Mouse (Mus musculus) testis, adult 2 months (tissue): ENCODE results near the gene Pmvk. TPM values are rescaled to one million over a fixed set of nuclear protein-coding genes. Genes with fewer than 3 reads are reported as not detected.

Experiments
- H3K27ac ChIP-seq: fragments of 200-500 bp; 2 replicates; pipeline ENCODE4 v1.5.1; 2012; ENCODE audit warnings: low read depth, low read length; ENCODE audit not compliant: control insufficient read depth, insufficient read depth
- H3K27me3 ChIP-seq: fragments of 200-500 bp; 2 replicates; pipeline ENCODE4 v1.6.1; 2012; ENCODE audit warnings: mild to moderate bottlenecking, low read length, moderate library complexity; ENCODE audit not compliant: control insufficient read depth, insufficient read depth
- H3K36me3 ChIP-seq: fragments of 200-500 bp; 2 replicates; pipeline ENCODE4 v1.6.1; 2012; ENCODE audit warnings: mild to moderate bottlenecking, low read length; ENCODE audit not compliant: control insufficient read depth, insufficient read depth
- H3K4me1 ChIP-seq: fragments of 200-500 bp; 2 replicates; pipeline ENCODE4 v1.6.1; 2012; ENCODE audit warnings: low read length; ENCODE audit not compliant: control insufficient read depth, insufficient read depth
- H3K4me3 ChIP-seq: fragments of 200-500 bp; 2 replicates; pipeline ENCODE4 v1.5.1; 2012; ENCODE audit warnings: low read depth, mild to moderate bottlenecking, low read length, moderate library complexity, mixed read lengths; ENCODE audit not compliant: control insufficient read depth
- CTCF ChIP-seq: fragments of 200-500 bp; IDR thresholded peaks from 2 replicates; pipeline ENCODE4 v1.5.1; 2012; ENCODE audit warnings: low read depth, mild to moderate bottlenecking, inconsistent platforms, low read length, moderate library complexity; ENCODE audit not compliant: control insufficient read depth, insufficient read depth, insufficient replicate concordance
- POLR2A ChIP-seq: fragments of 200-500 bp; IDR thresholded peaks from 2 replicates; pipeline ENCODE4 v1.6.1; 2012; ENCODE audit warnings: low read depth, mild to moderate bottlenecking, inconsistent platforms, low read length, moderate library complexity; ENCODE audit not compliant: control insufficient read depth
- polyA plus RNA-seq: library from polyadenylated mRNA; depleted of rRNA; stranded (reverse); fragments of >200 nt; gene quantifications from 2 replicates; pipeline ENCODE4 v1.2.3, GENCODE M21; 2012

The Pmvk gene
- polyA plus RNA-seq, 1 experiment = 23.1 TPM

DNA sequence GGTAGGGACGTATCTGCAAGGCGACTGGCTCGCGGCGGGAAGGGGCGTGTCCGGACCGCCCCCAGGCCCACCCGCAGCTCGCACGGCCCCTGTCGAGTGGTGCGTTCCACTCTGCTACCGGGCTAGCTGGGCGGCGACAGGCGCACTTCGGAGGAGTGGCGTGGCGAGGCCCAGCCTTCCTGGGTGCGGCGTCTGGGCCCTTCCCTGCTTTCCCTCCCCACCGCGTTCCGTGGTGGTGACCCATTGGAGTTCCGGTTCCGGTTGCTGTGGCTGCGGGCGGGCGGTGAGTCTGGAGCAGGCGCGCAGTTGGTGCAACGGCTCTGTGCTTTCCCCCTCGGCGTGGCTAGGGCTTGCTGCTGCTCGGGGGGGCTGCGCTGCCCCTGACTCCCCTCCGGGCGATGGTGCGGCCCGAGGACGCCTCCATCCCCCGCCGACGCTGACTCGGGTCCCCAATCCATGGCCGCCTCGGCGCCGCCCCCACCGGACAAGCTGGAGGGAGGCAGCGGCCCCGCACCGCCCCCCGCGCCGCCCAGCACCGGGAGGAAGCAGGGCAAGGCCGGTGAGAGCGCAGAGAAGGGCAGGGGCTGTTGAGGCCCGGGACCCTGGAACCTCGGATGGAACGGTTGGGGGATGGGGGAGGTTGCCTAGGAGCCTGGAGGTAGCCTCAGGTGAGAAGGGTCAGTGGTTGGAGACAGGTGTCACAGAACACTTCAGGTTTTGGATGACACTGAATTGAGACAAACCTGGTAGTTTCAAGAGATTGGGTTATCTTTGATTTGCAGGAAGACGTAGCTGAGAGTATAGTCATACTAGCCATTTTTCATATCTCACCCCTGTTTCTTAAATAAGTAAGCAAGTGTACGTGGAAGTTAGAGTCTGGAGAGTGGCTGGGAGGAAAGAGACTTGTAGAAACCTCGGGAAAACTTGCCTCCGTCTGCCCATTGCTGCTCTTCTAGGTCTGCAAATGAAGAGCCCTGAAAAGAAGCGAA lies 23.9 kb upstream of the Pmvk start, which contains the start of gene Pygo2:
TSS of gene Pygo2 (plus strand) at position 44 of the 989 bp plus-strand sequence.
- H3K4me3 ChIP-seq = peak within 1 kb of the TSS; percentile 96
- H3K4me1 ChIP-seq = peaks cover 7% of the 10 kb centered on the region
- H3K27me3 ChIP-seq = no peaks in the 10 kb centered on the region
- peak within 1 kb of the TSS; percentile 89 for H3K27ac ChIP-seq
- no peak for TF ChIP-seq CTCF
- peak; percentile 64 for TF ChIP-seq POLR2A
- no peaks in the 10 kb centered on the region; the same call in 1 of the 2 replicates for H3K36me3 ChIP-seq

DNA sequence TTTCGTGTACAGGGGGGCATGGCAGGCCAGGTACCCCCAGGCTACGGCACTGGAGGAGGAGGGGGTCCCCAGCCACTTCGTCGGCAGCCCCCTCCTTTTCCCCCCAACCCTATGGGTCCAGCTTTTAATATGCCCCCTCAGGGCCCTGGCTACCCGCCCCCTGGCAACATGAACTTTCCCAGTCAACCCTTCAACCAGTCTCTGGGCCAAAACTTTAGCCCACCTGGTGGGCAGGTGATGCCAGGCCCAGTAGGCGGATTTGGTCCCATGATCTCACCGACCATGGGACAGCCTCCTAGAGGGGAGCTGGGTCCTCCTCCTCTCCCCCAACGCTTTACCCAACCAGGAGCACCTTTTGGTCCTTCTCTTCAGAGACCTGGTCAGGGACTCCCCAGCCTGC lies 21.7 kb upstream of the Pmvk start:
- Histone ChIP-seq H3K4me3 (no peak overlapping the region; the same call in 1 of the 2 replicates), H3K27me3 (no peaks in the 10 kb centered on the region), H3K4me1 (peaks cover 22% of the 10 kb centered on the region), H3K36me3 (no peaks in the 10 kb centered on the region; the same call in 1 of the 2 replicates), H3K27ac (no peak overlapping the region)
- TF ChIP-seq POLR2A (no peak), CTCF (no peak)

DNA sequence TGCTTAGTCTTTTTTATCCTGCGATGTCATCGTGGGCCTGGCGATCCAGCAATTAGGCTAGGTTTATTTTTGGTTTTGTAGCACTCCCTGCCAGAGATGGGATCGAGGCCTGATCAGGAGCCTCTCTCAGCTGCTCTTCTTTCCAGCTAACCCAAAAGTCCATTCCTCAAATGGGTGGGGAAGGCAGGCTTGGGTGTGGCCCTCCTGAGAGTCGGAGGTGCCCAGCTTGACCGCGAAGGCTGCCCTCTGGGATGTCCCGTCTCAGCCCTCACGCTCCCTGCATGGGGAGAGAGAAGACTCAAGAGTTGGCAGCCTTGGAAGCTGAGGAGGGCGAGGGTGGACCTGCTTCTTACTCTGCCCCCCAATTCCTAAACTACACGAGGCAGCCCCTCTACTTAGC lies 19.8 kb upstream of the Pmvk start:
- no peaks in the 10 kb centered on the region; the same call in 1 of the 2 replicates for H3K36me3 ChIP-seq
- no peaks in the 10 kb centered on the region for H3K27me3 ChIP-seq
- H3K4me1 ChIP-seq = peaks cover 26% of the 10 kb centered on the region
- no peak overlapping the region for H3K4me3 ChIP-seq
- H3K27ac ChIP-seq = no peak overlapping the region
- TF ChIP-seq CTCF (no peak), POLR2A (no peak)

DNA sequence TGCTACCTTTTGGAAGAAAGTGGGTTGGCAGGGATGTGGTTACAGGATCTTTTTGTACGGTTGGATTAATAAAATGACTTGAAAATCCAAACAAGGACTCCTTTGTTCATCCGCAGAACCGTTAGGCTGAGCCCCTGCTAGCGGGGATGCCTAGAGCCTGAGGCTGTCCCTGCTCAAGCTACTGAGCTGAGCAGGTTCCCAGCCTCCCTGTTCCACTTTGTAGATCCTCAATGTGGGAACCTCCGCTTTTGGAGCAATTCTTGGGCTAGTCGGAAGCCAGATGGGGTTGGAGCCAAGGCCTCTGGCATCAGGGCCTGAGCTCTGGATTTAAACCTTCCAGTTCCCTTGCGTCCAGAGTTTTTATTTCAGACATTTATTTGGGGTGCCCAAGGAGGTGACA lies 19.3 kb upstream of the Pmvk start:
- TF ChIP-seq POLR2A (no peak), CTCF (no peak)
- H3K4me1 ChIP-seq = peaks cover 26% of the 10 kb centered on the region
- no peaks in the 10 kb centered on the region; the same call in 1 of the 2 replicates for H3K36me3 ChIP-seq

DNA sequence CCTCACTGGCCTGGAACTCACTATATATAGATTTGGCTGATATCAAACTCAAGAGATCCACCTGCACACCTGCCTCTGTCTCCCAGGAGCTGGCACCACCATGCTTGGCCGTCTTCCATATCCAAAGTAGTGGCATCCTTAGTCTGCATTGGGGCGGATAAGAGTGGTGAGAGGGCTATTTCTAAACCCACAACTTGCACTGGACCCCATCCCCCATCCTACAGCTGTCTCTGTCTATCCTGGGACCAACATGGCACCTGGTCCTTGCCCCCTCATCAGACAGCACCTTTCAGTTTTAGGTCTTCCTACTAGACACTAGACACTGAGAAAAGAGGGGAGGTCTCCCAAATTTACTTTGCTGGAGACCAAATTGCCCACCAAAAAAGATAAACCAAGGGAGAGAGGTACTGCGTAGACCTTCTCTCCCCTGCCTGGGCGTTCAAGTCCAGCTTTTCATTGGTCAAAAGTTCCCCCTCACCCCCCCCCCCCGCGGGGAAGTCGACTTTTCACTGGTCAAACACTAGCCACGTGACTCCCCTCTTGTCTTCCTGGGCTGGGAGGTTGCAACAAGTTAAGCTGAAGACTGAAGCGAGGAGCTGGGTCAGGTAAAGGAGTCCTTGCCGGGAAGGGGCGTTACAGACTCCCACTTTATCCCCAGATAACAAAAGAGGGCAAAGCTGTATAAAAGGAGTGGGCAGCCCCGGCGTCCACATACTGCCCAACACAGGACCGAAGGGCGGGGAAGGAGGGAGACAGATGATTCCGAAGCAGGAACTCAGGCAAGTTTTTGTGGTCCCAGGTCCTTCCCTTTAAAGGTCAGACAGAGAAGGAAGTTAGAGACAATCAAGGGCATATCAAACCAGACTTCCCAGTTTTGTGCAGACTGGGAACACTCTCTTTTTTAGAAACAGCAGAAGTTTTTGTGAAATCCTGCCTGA lies 17.9 kb upstream of the Pmvk start, which contains the start of gene Pbxip1:
TSS of gene Pbxip1 (plus strand) at position 531 of the 938 bp plus-strand sequence.
- H3K27me3 ChIP-seq = no peaks in the 10 kb centered on the region
- no peaks in the 10 kb centered on the region; the same call in 1 of the 2 replicates for H3K36me3 ChIP-seq
- TF ChIP-seq CTCF (no peak), POLR2A (no peak)
- peaks cover 21% of the 10 kb centered on the region for H3K4me1 ChIP-seq
- peak within 1 kb of the TSS; percentile 73 for H3K27ac ChIP-seq
- peak within 1 kb of the TSS; percentile 91 for H3K4me3 ChIP-seq

More for the DNA sequence above, 19.3 kb upstream of the Pmvk start:
- no peak overlapping the region for H3K27ac ChIP-seq
- H3K27me3 ChIP-seq = no peaks in the 10 kb centered on the region
- no peak overlapping the region for H3K4me3 ChIP-seq

DNA sequence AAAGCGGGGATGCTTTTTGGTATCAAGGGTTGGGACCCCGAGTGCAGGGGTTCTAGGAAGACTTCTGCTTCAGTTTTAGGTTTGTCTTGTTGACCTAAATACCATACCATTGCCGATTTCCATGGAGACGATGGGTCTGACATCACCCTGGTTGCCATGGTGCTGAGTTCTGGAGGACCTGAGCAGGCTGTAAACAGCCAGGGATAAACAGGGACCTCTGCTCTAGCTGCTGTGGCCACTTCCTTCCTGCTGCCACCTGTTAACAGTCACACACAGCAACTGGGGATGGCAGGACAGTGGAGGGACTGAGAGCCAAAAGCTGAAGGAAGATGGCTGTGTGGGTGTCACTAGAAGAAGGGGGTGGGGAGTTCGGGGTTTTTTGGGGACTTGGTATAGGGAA lies 17.1 kb upstream of the Pmvk start:
- H3K27me3 ChIP-seq = no peaks in the 10 kb centered on the region
- H3K4me3 ChIP-seq = peak overlapping the region; percentile 91
- TF ChIP-seq CTCF = no peak
- peak; percentile 60; the same call in 1 of the 2 replicates for TF ChIP-seq POLR2A
- no peaks in the 10 kb centered on the region; the same call in 1 of the 2 replicates for H3K36me3 ChIP-seq
- H3K4me1 ChIP-seq = peaks cover 21% of the 10 kb centered on the region
- H3K27ac ChIP-seq = peak overlapping the region; percentile 73

DNA sequence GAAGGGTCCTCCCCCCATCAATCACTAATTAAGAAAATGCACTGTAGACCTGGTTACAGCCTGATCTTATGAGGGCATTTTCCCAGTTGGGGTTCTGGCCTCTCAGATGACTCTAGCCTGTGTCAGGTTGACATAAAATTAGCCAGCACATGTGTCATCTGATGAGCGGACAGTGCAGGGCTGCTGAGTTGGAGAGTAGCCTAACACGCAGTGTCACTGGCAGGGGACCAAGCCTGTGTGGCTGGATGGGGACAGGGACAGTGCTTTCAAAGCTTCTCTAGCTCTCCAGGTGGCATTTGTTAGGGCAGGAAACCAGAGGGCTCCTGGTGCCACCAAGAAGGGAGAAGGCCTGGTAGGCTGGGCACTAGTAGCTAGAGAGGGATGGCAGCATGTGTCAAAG lies 13.7 kb upstream of the Pmvk start:
- no peak overlapping the region for H3K4me3 ChIP-seq
- no peak for TF ChIP-seq CTCF
- TF ChIP-seq POLR2A = no peak

More for the DNA sequence above, 13.7 kb upstream of the Pmvk start:
- peaks cover 19% of the 10 kb centered on the region for H3K4me1 ChIP-seq
- H3K27me3 ChIP-seq = no peaks in the 10 kb centered on the region
- no peak overlapping the region for H3K27ac ChIP-seq
- H3K36me3 ChIP-seq = no peaks in the 10 kb centered on the region
